Mouse (Mus musculus) liver, adult 2 months (tissue): Measurements from ENCODE around the gene Tmem164. TPM values are rescaled to one million over a fixed set of nuclear protein-coding genes. Genes with fewer than 3 reads are reported as not detected.

Experiments
- DNase-seq: peaks from one replicate; pipeline ENCODE4 v3.0.0-alpha.2; 2011; ENCODE audit warnings: low read depth, low spot score; ENCODE audit errors: extremely low read depth
- H3K27ac ChIP-seq: fragments of 200-500 bp; replicated peaks from 2 replicates; pipeline ENCODE4 v1.5.1; 2012; ENCODE audit warnings: low read depth, mild to moderate bottlenecking, control low read depth, inconsistent platforms, low read length; ENCODE audit not compliant: insufficient read depth
- H3K27me3 ChIP-seq: fragments of 200-500 bp; 2 replicates; pipeline ENCODE4 v1.6.1; 2012; ENCODE audit warnings: mild to moderate bottlenecking, moderate library complexity, low read length, inconsistent platforms; ENCODE audit not compliant: control insufficient read depth, insufficient read depth
- H3K36me3 ChIP-seq: fragments of 200-500 bp; 2 replicates; pipeline ENCODE4 v1.6.1; 2012; ENCODE audit warnings: low read length, inconsistent platforms; ENCODE audit not compliant: control insufficient read depth, insufficient read depth
- H3K4me1 ChIP-seq: fragments of 200-500 bp; 2 replicates; pipeline ENCODE4 v1.6.1; 2011; ENCODE audit warnings: low read length; ENCODE audit not compliant: control insufficient read depth, insufficient read depth
- H3K4me3 ChIP-seq: fragments of 200-500 bp; 2 replicates; pipeline ENCODE4 v1.5.1; 2011; ENCODE audit warnings: low read depth, mild to moderate bottlenecking, control low read depth, low read length, moderate library complexity; ENCODE audit not compliant: insufficient read depth
- H3K79me2 ChIP-seq: fragments of 200-500 bp; 2 replicates; pipeline ENCODE4 v1.6.1; 2012; ENCODE audit warnings: inconsistent platforms, mild to moderate bottlenecking, low read length, moderate library complexity; ENCODE audit not compliant: control insufficient read depth, insufficient read depth
- H3K9ac ChIP-seq: fragments of 200-500 bp; 2 replicates; pipeline ENCODE4 v1.6.1; 2012; ENCODE audit warnings: low read depth, mild to moderate bottlenecking, control low read depth, inconsistent platforms, low read length
- CTCF ChIP-seq: fragments of 200-500 bp; IDR thresholded peaks from 2 replicates; pipeline ENCODE4 v1.5.1; 2011; ENCODE audit warnings: low read depth, low read length, control low read depth
- POLR2A ChIP-seq: fragments of 200-500 bp; IDR thresholded peaks from 2 replicates; pipeline ENCODE4 v1.6.1; 2011; ENCODE audit warnings: low read length, control low read depth; ENCODE audit not compliant: insufficient read depth; ENCODE audit errors: extremely low read depth
- WGBS: fragments of 180-500 bp; shearing (Covaris S2); methylation state at CpG from one replicate; pipeline ENCODE4 v1.1.7; 2018; 5-methylcytosine and 5-hydroxymethylcytosine counted together
- polyA plus RNA-seq: library from polyadenylated mRNA; depleted of rRNA; stranded (reverse); fragments of >200 nt; gene quantifications from 2 replicates; pipeline ENCODE4 v1.2.3, GENCODE M21; 2012
- total RNA-seq: library from RNA; depleted of rRNA; stranded (reverse); fragments of >200 nt; gene quantifications from 2 replicates; pipeline ENCODE4 v1.2.3, GENCODE M21; 2014

Tmem164 gene
- total and polyA plus RNA-seq, 2 experiments = 5.3 to 8.4 TPM

GRCm38 (mm10) chrX:142678499-142679474 is 2.4 kb upstream of the Tmem164 start:
- Histone ChIP-seq H3K4me3 (no peak overlapping the region), H3K79me2 (no peaks in the 10 kb centered on the region), H3K27me3 (no peaks in the 10 kb centered on the region), H3K36me3 (no peaks in the 10 kb centered on the region), H3K27ac (no peak overlapping the region), H3K4me1 (peaks cover 8% of the 10 kb centered on the region), H3K9ac (no peak overlapping the region)
- DNase-seq = no peak
- no peak for TF ChIP-seq POLR2A
- TF ChIP-seq CTCF = no peak
- 75% methylated on average over 13 of the region's 13 CpGs for WGBS

GRCm38 (mm10) chrX:142679502-142680250 is 1.5 kb upstream of the Tmem164 start:
- Histone ChIP-seq H3K9ac (no peak overlapping the region), H3K27ac (peak overlapping the region; percentile 26; the same call in 1 of the 2 replicates), H3K27me3 (no peaks in the 10 kb centered on the region), H3K79me2 (no peaks in the 10 kb centered on the region), H3K36me3 (no peaks in the 10 kb centered on the region), H3K4me3 (no peak overlapping the region), H3K4me1 (peaks cover 14% of the 10 kb centered on the region)
- TF ChIP-seq POLR2A = no peak
- TF ChIP-seq CTCF = no peak
- 70% methylated on average over 11 of the region's 11 CpGs for WGBS
- DNase-seq = no peak

GRCm38 (mm10) chrX:142680391-142681055 is 683 bp upstream of the Tmem164 start:
- Histone ChIP-seq H3K27ac (peak overlapping the region; percentile 32), H3K36me3 (no peaks in the 10 kb centered on the region), H3K4me1 (peaks cover 14% of the 10 kb centered on the region), H3K9ac (peak overlapping the region; percentile 7; the same call in 1 of the 2 replicates), H3K79me2 (no peaks in the 10 kb centered on the region), H3K4me3 (peak overlapping the region; percentile 91), H3K27me3 (no peaks in the 10 kb centered on the region)
- 9% methylated on average over 17 of the region's 19 CpGs for WGBS
- DNase-seq = peak; percentile 26
- TF ChIP-seq CTCF (no peak), POLR2A (no peak)

- peaks cover 14% of the 10 kb centered on the region for H3K4me1 ChIP-seq
- peak overlapping the region; percentile 66 for H3K27ac ChIP-seq
- 0% methylated on average over 3 of the region's 43 CpGs for WGBS
- DNase-seq = peak; percentile 12
- no peaks in the 10 kb centered on the region for H3K79me2 ChIP-seq
- no peaks in the 10 kb centered on the region for H3K27me3 ChIP-seq
- TF ChIP-seq POLR2A = no peak
- no peak for TF ChIP-seq CTCF
- H3K4me3 ChIP-seq = peak overlapping the region; percentile 91
- peak overlapping the region; percentile 92 for H3K9ac ChIP-seq
- no peaks in the 10 kb centered on the region for H3K36me3 ChIP-seq
These were observed 473 bp downstream of the Tmem164 start for GRCm38 (mm10) chrX:142681616-142682141.

- no peak for DNase-seq
- H3K4me1 ChIP-seq = peaks cover 14% of the 10 kb centered on the region
- peak overlapping the region; percentile 40; the same call in 1 of the 2 replicates for H3K27ac ChIP-seq
- H3K27me3 ChIP-seq = no peaks in the 10 kb centered on the region
- 7% methylated on average over 28 of the region's 28 CpGs for WGBS
- H3K4me3 ChIP-seq = peak overlapping the region; percentile 91
- H3K9ac ChIP-seq = peak overlapping the region; percentile 92
- no peaks in the 10 kb centered on the region for H3K79me2 ChIP-seq
- H3K36me3 ChIP-seq = no peaks in the 10 kb centered on the region
- TF ChIP-seq CTCF (no peak), POLR2A (no peak)
These were observed 1.1 kb downstream of the Tmem164 start for GRCm38 (mm10) chrX:142682176-142682820.
